Mouse (Mus musculus): ENCODE data around the gene Klhl40.

DNA sequence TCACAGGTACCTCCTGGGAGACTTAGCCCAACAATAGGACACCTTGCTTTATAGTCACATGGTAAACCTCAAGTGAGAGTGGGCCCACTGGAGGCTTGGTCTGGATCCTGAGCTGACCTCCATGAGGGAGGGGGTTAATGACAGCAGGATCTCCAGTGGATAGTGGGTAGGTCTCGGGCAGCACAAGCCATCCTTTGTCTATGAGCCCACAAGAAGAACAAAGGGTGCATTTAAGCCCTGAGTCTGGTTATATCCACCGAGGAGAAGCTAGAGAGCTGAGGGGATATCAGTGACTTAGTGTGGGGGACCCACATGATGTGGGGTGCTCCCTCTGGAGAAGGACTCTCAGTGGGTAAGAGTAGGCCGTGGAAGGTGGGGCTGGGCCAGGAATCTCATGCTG lies 31.1 kb downstream of the Klhl40 start:
- no peak for TF ChIP-seq CTCF (IDR thresholded peaks at IDR 0.05; ENCODE audit: low read depth)
- no peak for TF ChIP-seq EP300 (IDR thresholded peaks at IDR 0.05; ENCODE audit: low read depth)

Measured in heart, postnatal 0 days (tissue).